25 mouse cellular contexts compared by ENCODE assay signal in genomic region chr4:97793931-97794330, GRCm38 (mm10). TPM values are rescaled to one million over a fixed set of nuclear protein-coding genes. Genes with fewer than 3 reads are reported as not detected.
DNase-seq lines count a peak whose midpoint lies in the region; ATAC-seq and TF ChIP-seq lines count a peak whose summit lies in the region.
"Had no signal": no experiment of that assay in that cellular context is flagged by ENCODE, and none has a peak within 500 bp of the region (broad histone marks: within the 10 kb centered on the region; RNA-seq: fewer than 3 reads in every experiment).

No protein-coding gene starts in this region.

- peak overlapping the region; percentile 25; the same call in 1 of the 2 replicates for H3K4me3 ChIP-seq in gastrocnemius, adult 2 months
- no peak overlapping the region for H3K4me3 ChIP-seq in hindbrain, embryonic 13.5 days
- H3K4me3 ChIP-seq in hindbrain, embryonic 12.5 days, result no peak overlapping the region
- H3K4me3 ChIP-seq in left cerebral cortex, adult 2 months, result no peak overlapping the region
- no peak overlapping the region for H3K4me3 ChIP-seq in cortical plate, adult 2 months (ENCODE audit: insufficient read depth, low read length)
- H3K4me3 ChIP-seq: embryonic facial prominence, embryonic 15.5 days; erythroblast, embryonic 14.5 days; forebrain, embryonic 10.5 days; heart, embryonic 13.5 days had no signal

- TF ChIP-seq CTCF in gastrocnemius, adult 2 months (IDR thresholded peaks at IDR 0.05), result no peak
- no peak for TF ChIP-seq CTCF in left cerebral cortex, adult 2 months (IDR thresholded peaks at IDR 0.05)
- no peak for TF ChIP-seq CTCF in cortical plate, adult 2 months (IDR thresholded peaks at IDR 0.05; ENCODE audit: extremely low read depth, insufficient read depth, low read length)

- no peaks in the 10 kb centered on the region for H3K9me3 ChIP-seq in hindbrain, embryonic 13.5 days
- no peaks in the 10 kb centered on the region for H3K9me3 ChIP-seq in hindbrain, embryonic 12.5 days (replicated peaks)
- H3K9me3 ChIP-seq: embryonic facial prominence, embryonic 15.5 days; forebrain, embryonic 10.5 days; heart, embryonic 13.5 days had no signal

- TF ChIP-seq POLR2A in cortical plate, adult 2 months (IDR thresholded peaks at IDR 0.05; ENCODE audit: extremely low read depth, insufficient read depth, low read length), result no peak

- H3K36me3 ChIP-seq in hindbrain, embryonic 13.5 days, result no peaks in the 10 kb centered on the region
- H3K36me3 ChIP-seq in hindbrain, embryonic 12.5 days, result peaks cover 2% of the 10 kb centered on the region; the same call in 1 of the 2 replicates

- intact Hi-C loops in gastrocnemius, adult 2 months (cut with DNase I), result no loop called here
- intact Hi-C loops in left cerebral cortex, adult 2 months (cut with DNase I), result no loop called here

- H3K4me1 ChIP-seq in hindbrain, embryonic 13.5 days (replicated peaks), result peaks cover 39% of the 10 kb centered on the region
- peaks cover 17% of the 10 kb centered on the region for H3K4me1 ChIP-seq in hindbrain, embryonic 12.5 days
- peaks cover 2% of the 10 kb centered on the region; the same call in 1 of the 2 replicates for H3K4me1 ChIP-seq in cortical plate, adult 2 months (ENCODE audit: control insufficient read depth, insufficient read depth, low read length)

- H3K27ac ChIP-seq in gastrocnemius, adult 2 months, result peak overlapping the region; percentile 84
- no peak overlapping the region for H3K27ac ChIP-seq in hindbrain, embryonic 13.5 days
- no peak overlapping the region for H3K27ac ChIP-seq in hindbrain, embryonic 12.5 days
- H3K27ac ChIP-seq in left cerebral cortex, adult 2 months, result peak overlapping the region; percentile 72
- peak overlapping the region; percentile 35 for H3K27ac ChIP-seq in cortical plate, adult 2 months (ENCODE audit: insufficient read depth, low read length)
- H3K27ac ChIP-seq: embryonic facial prominence, embryonic 15.5 days; forebrain, embryonic 10.5 days; heart, embryonic 13.5 days had no signal

- no peaks in the 10 kb centered on the region for H3K27me3 ChIP-seq in hindbrain, embryonic 13.5 days
- H3K27me3 ChIP-seq in hindbrain, embryonic 12.5 days, result no peaks in the 10 kb centered on the region
- H3K27me3 ChIP-seq: embryonic facial prominence, embryonic 15.5 days; heart, embryonic 13.5 days had no signal

- 60% methylated on average over 10 of the region's 10 CpGs for WGBS in hindbrain, embryonic 13.5 days
- WGBS in hindbrain, embryonic 12.5 days, result 77% methylated on average over 10 of the region's 10 CpGs

- no peak for DNase-seq in gastrocnemius, adult 2 months
- no peak for DNase-seq in gastrocnemius, adult 8-10 months (ENCODE audit: low spot score in 2 of 2)
- no peak for DNase-seq in left cerebral cortex, adult 2 months (ENCODE audit: extremely low spot score in 1 of 2, low spot score in 2 of 2)
- no peak for DNase-seq in left cerebral cortex, adult 9 months (ENCODE audit: low spot score in 2 of 2)
- no peak for DNase-seq in lung, postnatal 4 days
- DNase-seq: adrenal gland, adult 2 months; adrenal gland, postnatal 25 days; cerebellum, adult 9-11 months; cerebellum, postnatal 36 days; embryo, embryonic 11 days; gastrocnemius, postnatal 36 days; heart, postnatal 10 days; kidney, adult 2 months had no signal

- H3K9ac ChIP-seq in hindbrain, embryonic 13.5 days, result no peak overlapping the region
- no peak overlapping the region for H3K9ac ChIP-seq in hindbrain, embryonic 12.5 days
- H3K9ac ChIP-seq: embryonic facial prominence, embryonic 15.5 days; heart, embryonic 13.5 days had no signal

- peak overlapping the region; percentile 26; the same call in 1 of the 2 replicates for H3K4me2 ChIP-seq in hindbrain, embryonic 13.5 days
- H3K4me2 ChIP-seq in hindbrain, embryonic 12.5 days (replicated peaks), result no peak overlapping the region
- H3K4me2 ChIP-seq: embryonic facial prominence, embryonic 15.5 days; heart, embryonic 13.5 days had no signal

- ATAC-seq in hindbrain, embryonic 13.5 days (ENCODE audit: low FRiP score), result no peak
- no peak for ATAC-seq in hindbrain, embryonic 12.5 days (ENCODE audit: low FRiP score)
- ATAC-seq: forebrain, embryonic 16.5 days; intestine, embryonic 16.5 days had no signal

RNA-seq across cellular contexts. Expression of gene E130114P18Rik, which starts 16.1 kb away (rescaled TPM):
- not detected for total RNA-seq in gastrocnemius, adult 2 months (2021)
- total RNA-seq in gastrocnemius, adult 8-10 months (2022), result not detected
- polyA plus RNA-seq in hindbrain, embryonic 13.5 days (2015; fragmentation: Nextera tagmentation; extraction: Ambion mirVana), result 34.2 and 37.0 TPM in 2 replicates
- 28.0 and 28.2 TPM in 2 replicates for polyA plus RNA-seq in hindbrain, embryonic 12.5 days (2016; fragmentation: Nextera tagmentation; extraction: Ambion mirVana)
- total RNA-seq in left cerebral cortex, adult 2 months (2021), result 1 to 10 TPM; 3.7 to 4.9 TPM
- 12.7 and 14.3 TPM in 2 replicates for polyA plus RNA-seq in cortical plate, adult 2 months (2012; rRNA removed)
- total RNA-seq: adrenal gland, adult 2 months; ES-E14; heart, adult 18-20 months; hematopoietic stem cell, adult 5-6 weeks had no signal
- polyA plus RNA-seq: erythroblast, embryonic 14.5 days had no signal

RNA-seq across cellular contexts. Expression of gene Nfia, which starts 21.4 kb away (rescaled TPM):
- 10 to 100 TPM; 57.0 to 57.8 TPM for total RNA-seq in gastrocnemius, adult 2 months (2021)
- 10 to 100 TPM; 53.6 to 64.5 (median 57.1) TPM for total RNA-seq in gastrocnemius, adult 8-10 months (2022)
- polyA plus RNA-seq in hindbrain, embryonic 13.5 days (2015; fragmentation: Nextera tagmentation; extraction: Ambion mirVana), result 48.1 and 53.2 TPM in 2 replicates
- 58.4 and 62.7 TPM in 2 replicates for polyA plus RNA-seq in hindbrain, embryonic 12.5 days (2016; fragmentation: Nextera tagmentation; extraction: Ambion mirVana)
- total RNA-seq in left cerebral cortex, adult 2 months (2021), result 10 to 100 TPM; 58.1 to 62.5 TPM
- polyA plus RNA-seq in cortical plate, adult 2 months (2012; rRNA removed), result 21.5 and 24.1 TPM in 2 replicates

Comparison
In these comparisons a context has a peak if more than half of its experiments do, and no peak if none do; other contexts are left out.
1. H3K27ac ChIP-seq: peak in gastrocnemius, adult 2 months (single experiment), left cerebral cortex, adult 2 months (single experiment) and cortical plate, adult 2 months (single experiment); none in hindbrain, embryonic 13.5 days (single experiment) and hindbrain, embryonic 12.5 days (single experiment).